ENCODE assay signal across 27 mouse cellular contexts in genomic region chr17:54168039-54168438, GRCm38 (mm10).
DNase-seq lines count a peak whose midpoint lies in the region; ATAC-seq and TF ChIP-seq lines count a peak whose summit lies in the region.
"Had no signal": no experiment of that assay in that cellular context is flagged by ENCODE, and none has a peak within 500 bp of the region (broad histone marks: within the 10 kb centered on the region; RNA-seq: fewer than 3 reads in every experiment).

No protein-coding gene starts in this region.

- TF ChIP-seq POLR2A in kidney, adult 2 months (IDR thresholded peaks at IDR 0.05; ENCODE audit: low read depth, low read length), result no peak

- no peaks in the 10 kb centered on the region for H3K9me3 ChIP-seq in kidney, postnatal 0 days (replicated peaks; ENCODE audit: low read length)
- H3K9me3 ChIP-seq: embryonic facial prominence, embryonic 10.5 days; embryonic facial prominence, embryonic 15.5 days; forebrain, embryonic 12.5 days; hindbrain, embryonic 10.5 days; hindbrain, embryonic 15.5 days; limb, embryonic 13.5 days; liver, embryonic 12.5 days; midbrain, embryonic 12.5 days; neural tube, embryonic 13.5 days had no signal

- H3K9ac ChIP-seq in kidney, postnatal 0 days (ENCODE audit: low read depth, low read length), result no peak overlapping the region
- H3K9ac ChIP-seq: embryonic facial prominence, embryonic 15.5 days; forebrain, embryonic 12.5 days; forebrain, postnatal 0 days; hindbrain, embryonic 15.5 days; limb, embryonic 13.5 days; liver, embryonic 12.5 days; liver, postnatal 0 days; midbrain, embryonic 12.5 days; neural tube, embryonic 13.5 days had no signal

- DNase-seq in adrenal gland, adult 2 months, result peak; percentile 21
- no peak for DNase-seq in adrenal gland, postnatal 14 days
- DNase-seq in kidney, postnatal 0 days (ENCODE audit: low spot score), result peak; percentile 65
- no peak for DNase-seq in kidney, adult 2 months
- peak; percentile 3 for DNase-seq in embryo, embryonic 11 days
- no peak for DNase-seq in spleen, postnatal 36 days (ENCODE audit: low spot score in 2 of 2)
- no peak for DNase-seq in cerebellum, postnatal 10 days
- DNase-seq: cerebellum, adult 8-10 months; cerebellum, postnatal 36 days; forebrain, postnatal 0 days; heart, postnatal 14 days; kidney, adult 11 months; kidney, postnatal 25 days; liver, postnatal 0 days; lung, postnatal 36 days; thymus, postnatal 14 days had no signal

- no peak overlapping the region for H3K4me3 ChIP-seq in kidney, postnatal 0 days (replicated peaks; ENCODE audit: low read depth, low read length)
- H3K4me3 ChIP-seq in kidney, adult 2 months (ENCODE audit: insufficient read depth, low read depth, low read length), result no peak overlapping the region
- H3K4me3 ChIP-seq: embryonic facial prominence, embryonic 10.5 days; embryonic facial prominence, embryonic 15.5 days; forebrain, embryonic 12.5 days; hindbrain, embryonic 10.5 days; hindbrain, embryonic 15.5 days; limb, embryonic 13.5 days; liver, embryonic 12.5 days; midbrain, embryonic 12.5 days; neural tube, embryonic 13.5 days had no signal

- no peaks in the 10 kb centered on the region for H3K27me3 ChIP-seq in kidney, postnatal 0 days (ENCODE audit: insufficient read depth, low read length)
- no peaks in the 10 kb centered on the region for H3K27me3 ChIP-seq in kidney, adult 2 months (replicated peaks; ENCODE audit: control insufficient read depth, insufficient read depth, low read length)
- H3K27me3 ChIP-seq: embryonic facial prominence, embryonic 15.5 days; forebrain, embryonic 12.5 days; hindbrain, embryonic 15.5 days; limb, embryonic 13.5 days; liver, embryonic 12.5 days; midbrain, embryonic 12.5 days; neural tube, embryonic 13.5 days had no signal

- H3K4me1 ChIP-seq in kidney, postnatal 0 days (replicated peaks; ENCODE audit: insufficient read depth, low read length), result no peaks in the 10 kb centered on the region
- no peaks in the 10 kb centered on the region for H3K4me1 ChIP-seq in kidney, adult 2 months (ENCODE audit: control insufficient read depth, insufficient read depth, low read length)
- H3K4me1 ChIP-seq: embryonic facial prominence, embryonic 10.5 days; embryonic facial prominence, embryonic 15.5 days; forebrain, embryonic 12.5 days; hindbrain, embryonic 15.5 days; limb, embryonic 13.5 days; liver, embryonic 12.5 days; midbrain, embryonic 12.5 days; neural tube, embryonic 13.5 days had no signal

- ATAC-seq in kidney, postnatal 0 days (replicated peaks; ENCODE audit: low FRiP score, low read depth), result no peak; the same call in 1 of the 2 replicates
- ATAC-seq: CD4-positive, CD25-positive, alpha-beta regulatory T cell, adult 4 months; forebrain, postnatal 0 days; inflammation-experienced regulatory T-cells, adult 6 months; liver, embryonic 12.5 days; liver, postnatal 0 days had no signal

- whole genome bisulfite sequencing in kidney, postnatal 0 days, result 30% methylated on average over 1 of the region's 1 CpGs
- WGBS in kidney, adult 2 months, result 16% methylated on average over 1 of the region's 1 CpGs

- no peaks in the 10 kb centered on the region for H3K36me3 ChIP-seq in kidney, postnatal 0 days (ENCODE audit: insufficient read depth, low read length)
- no peaks in the 10 kb centered on the region for H3K36me3 ChIP-seq in kidney, adult 2 months (ENCODE audit: control insufficient read depth, insufficient read depth, low read length)
- H3K36me3 ChIP-seq: embryonic facial prominence, embryonic 10.5 days; embryonic facial prominence, embryonic 15.5 days; forebrain, embryonic 12.5 days; hindbrain, embryonic 10.5 days; hindbrain, embryonic 15.5 days; limb, embryonic 13.5 days; liver, embryonic 12.5 days; midbrain, embryonic 12.5 days; neural tube, embryonic 13.5 days had no signal

- H3K27ac ChIP-seq in kidney, postnatal 0 days, result no peak overlapping the region
- no peak overlapping the region for H3K27ac ChIP-seq in kidney, adult 2 months (ENCODE audit: insufficient read depth, low read depth, low read length)
- H3K27ac ChIP-seq: embryonic facial prominence, embryonic 10.5 days; embryonic facial prominence, embryonic 15.5 days; forebrain, embryonic 12.5 days; hindbrain, embryonic 10.5 days; hindbrain, embryonic 15.5 days; limb, embryonic 13.5 days; liver, embryonic 12.5 days; midbrain, embryonic 12.5 days; neural tube, embryonic 13.5 days had no signal

- TF ChIP-seq CTCF in kidney, postnatal 0 days (IDR thresholded peaks at IDR 0.05; ENCODE audit: low read depth), result no peak
- TF ChIP-seq CTCF in kidney, adult 2 months (conservative IDR thresholded peaks at IDR 0.05; ENCODE audit: insufficient read depth, insufficient read length, low read depth, low read length), result no peak

- H3K4me2 ChIP-seq in kidney, postnatal 0 days (ENCODE audit: low read length), result no peak overlapping the region
- H3K4me2 ChIP-seq: embryonic facial prominence, embryonic 15.5 days; forebrain, embryonic 12.5 days; hindbrain, embryonic 15.5 days; limb, embryonic 13.5 days; liver, embryonic 12.5 days; midbrain, embryonic 12.5 days; neural tube, embryonic 13.5 days had no signal

Comparison
In these comparisons a context has a peak if more than half of its experiments do, and no peak if none do; other contexts are left out.
1. DNase-seq: peak in adrenal gland, adult 2 months (single experiment), kidney, postnatal 0 days (single experiment) and embryo, embryonic 11 days (single experiment); none in adrenal gland, postnatal 14 days (single experiment), kidney, adult 2 months (single experiment), spleen, postnatal 36 days (0 of 2) and cerebellum, postnatal 10 days (0 of 2).